Mouse (Mus musculus) erythroblast, embryonic 14.5 days (primary cell): ENCODE data around the gene Adam12.

ENCODE experiments used
- GATA1 ChIP-seq: IDR thresholded peaks from 2 replicates; pipeline ENCODE4 v1.6.1; 2012; ENCODE audit warnings: low read length, inconsistent platforms, mixed read lengths
- TAL1 ChIP-seq: IDR thresholded peaks from 3 replicates; pipeline ENCODE4 v1.6.1; 2012; ENCODE audit warnings: low read length, inconsistent platforms, mixed read lengths

GRCm38 (mm10) chr7:133963501-133963900, 268.4 kb downstream of the Adam12 start:
- TF ChIP-seq TAL1 (no peak), GATA1 (no peak)
